Mouse (Mus musculus): ENCODE measurements around the gene Ppp1r2. TPM values are rescaled to one million over a fixed set of nuclear protein-coding genes. Genes with fewer than 3 reads are reported as not detected.

Gene Ppp1r2
- polyA plus RNA-seq, 1 experiment from 2014 or later: 84.3 TPM

Small RNA genes lying within 50 kb of the gene (microRNA-seq; reads per million reads assigned to microRNA genes)
- gene Gm27415: not detected

Other genes with a start within 250 kb of the Ppp1r2 start
- 8.9 and 10.0 TPM in 2 replicates for gene Xxylt1, start 193.8 kb downstream of the Ppp1r2 start, polyA plus RNA-seq (2015; fragmentation: Nextera tagmentation; extraction: Ambion mirVana)
- 14.0 and 14.3 TPM in 2 replicates for gene Acap2, start 74.0 kb downstream of the Ppp1r2 start, polyA plus RNA-seq (2015; fragmentation: Nextera tagmentation; extraction: Ambion mirVana)
- 56.2 and 60.7 TPM in 2 replicates for gene Apod, start 39.5 kb upstream of the Ppp1r2 start, polyA plus RNA-seq (2015; fragmentation: Nextera tagmentation; extraction: Ambion mirVana)
- gene Bdh1, start 147.0 kb upstream of the Ppp1r2 start, polyA plus RNA-seq (2015; fragmentation: Nextera tagmentation; extraction: Ambion mirVana): 132 and 144 TPM in 2 replicates